Mouse (Mus musculus) ES-E14 (cell line): ENCODE data around the gene Gc. TPM values are rescaled to one million over a fixed set of nuclear protein-coding genes. Genes with fewer than 3 reads are reported as not detected.

ENCODE experiments used
- DNase-seq: peaks from one replicate; pipeline ENCODE4 v3.0.0-alpha.2; 2013; ENCODE audit warnings: low read depth, low spot score
- H3K27ac ChIP-seq: 2 replicates; pipeline ENCODE4 v1.5.1; 2012; ENCODE audit warnings: low read depth, mild to moderate bottlenecking, low read length, moderate library complexity, mixed read lengths; ENCODE audit not compliant: poor library complexity, insufficient read depth, severe bottlenecking
- H3K36me3 ChIP-seq: 2 replicates; pipeline ENCODE4 v1.6.1; 2012; ENCODE audit warnings: mild to moderate bottlenecking, low read length, moderate library complexity, mixed read lengths; ENCODE audit not compliant: control insufficient read depth, poor library complexity, insufficient read depth, severe bottlenecking
- H3K4me1 ChIP-seq, 2 experiments: fragments of 150-350 bp in 1 of 2; sonication (generic) in 1 of 2; 2 replicates each; pipeline ENCODE4 v1.6.1; 2012; ENCODE audit warnings: low read length in 2 of 2, mild to moderate bottlenecking in 1 of 2, mixed read lengths in 1 of 2; ENCODE audit not compliant: control insufficient read depth in 2 of 2, insufficient read depth in 2 of 2, poor library complexity in 1 of 2
- H3K4me3 ChIP-seq, 2 experiments: fragments of 150-350 bp in 1 of 2; sonication (generic) in 1 of 2; 2 replicates each; pipeline ENCODE4 v1.5.1; 2012; ENCODE audit warnings: low read length in 2 of 2, low read depth in 1 of 2, mild to moderate bottlenecking in 1 of 2, mixed read lengths in 1 of 2; ENCODE audit not compliant: insufficient read depth in 1 of 2, poor library complexity in 1 of 2, severe bottlenecking in 1 of 2
- H3K9ac ChIP-seq: 2 replicates; pipeline ENCODE4 v1.6.1; 2012; ENCODE audit warnings: low read depth, mild to moderate bottlenecking, low read length, mixed read lengths; ENCODE audit not compliant: poor library complexity, insufficient read depth, severe bottlenecking
- H3K9me3 ChIP-seq: fragments of 150-350 bp; sonication (generic); 2 replicates; pipeline ENCODE4 v1.6.1; 2012; ENCODE audit warnings: low read depth, mild to moderate bottlenecking, low read length; ENCODE audit not compliant: control insufficient read depth, insufficient read depth
- CHD2 ChIP-seq: IDR thresholded peaks from 2 replicates; pipeline ENCODE4 v1.6.1; 2014; ENCODE audit warnings: mild to moderate bottlenecking, low read depth, low read length, inconsistent platforms
- HCFC1 ChIP-seq: IDR thresholded peaks from 2 replicates; pipeline ENCODE4 v1.6.1; 2012; ENCODE audit warnings: low read length, inconsistent platforms, borderline replicate concordance; ENCODE audit not compliant: insufficient read depth
- MAFK ChIP-seq: IDR thresholded peaks from 2 replicates; pipeline ENCODE4 v1.6.1; 2014; ENCODE audit warnings: mild to moderate bottlenecking, low read depth, low read length, inconsistent platforms; ENCODE audit not compliant: insufficient read depth
- ZC3H11A ChIP-seq: IDR thresholded peaks from 2 replicates; pipeline ENCODE4 v1.6.1; 2012; ENCODE audit warnings: low read depth, mild to moderate bottlenecking, inconsistent platforms, low read length, borderline replicate concordance
- ZNF384 ChIP-seq: IDR thresholded peaks from 2 replicates; pipeline ENCODE4 v1.6.1; 2012; ENCODE audit warnings: low read depth, low read length, inconsistent platforms
- in situ Hi-C, 2 experiments: fragments of 600-800 bp; cut with MboI; formaldehyde crosslinking; loops; one replicate each; pipeline ENCODE4 v1.15.1; 2025; ENCODE audit warnings: low sequenced_read_pairs in 2 of 2, inconsistent platforms in 1 of 2; ENCODE audit not compliant: unreplicated experiment in 2 of 2
- total RNA-seq: library from RNA; depleted of rRNA; stranded (reverse); fragments of 300-350 nt; gene quantifications from 2 replicates; pipeline ENCODE4 v1.2.3, GENCODE M21; 2012

The Gc gene
- total RNA-seq, 1 experiment, result not detected

DNA sequence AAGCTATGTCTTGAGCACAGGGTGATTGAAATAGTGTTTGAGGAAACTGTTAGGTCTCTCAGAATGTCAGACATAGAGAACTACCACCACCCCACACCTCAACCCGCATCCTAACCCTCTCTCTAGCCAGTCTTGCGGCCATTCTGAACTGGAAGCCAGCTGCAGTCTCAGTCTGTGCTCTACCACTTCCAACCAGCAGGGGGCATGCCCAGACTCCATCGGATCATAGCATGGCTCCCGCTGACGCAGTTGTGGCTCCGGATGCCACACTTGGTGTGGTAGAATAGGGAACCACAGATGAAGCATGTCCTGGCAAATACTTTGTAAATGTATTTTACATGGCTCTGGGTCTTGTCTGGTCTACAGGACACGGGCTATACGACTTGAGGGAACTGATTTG lies 2.2 kb downstream of the Gc start:
- in situ Hi-C loops, result no loop called here
- Histone ChIP-seq H3K9ac (no peak overlapping the region), H3K4me3 (no peak overlapping the region), H3K9me3 (no peaks in the 10 kb centered on the region), H3K4me1 (no peaks in the 10 kb centered on the region), H3K27ac (no peak overlapping the region), H3K36me3 (no peaks in the 10 kb centered on the region)
- TF ChIP-seq ZC3H11A (peak; percentile 29; the same call in 1 of the 2 replicates), MAFK (no peak)
- peak; percentile 62 for DNase-seq

DNA sequence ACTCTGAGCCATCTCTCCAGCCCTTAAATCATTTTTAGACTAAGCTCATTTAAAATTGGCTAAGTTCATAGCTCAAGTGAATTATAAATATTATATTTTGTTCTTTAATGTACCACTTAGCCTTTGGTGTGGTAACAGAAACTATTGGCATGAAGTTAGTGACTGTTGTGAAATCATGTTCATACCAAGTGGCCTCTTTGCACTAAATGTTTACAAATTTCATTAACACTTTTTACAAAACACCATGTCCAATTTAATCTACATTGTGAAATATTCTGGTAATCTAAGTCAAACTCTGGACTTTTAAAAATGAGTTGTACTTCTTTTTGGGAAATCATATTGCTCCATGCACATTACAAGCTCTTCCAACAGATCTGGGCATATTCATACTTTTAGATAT lies 6.9 kb downstream of the Gc start:
- H3K9ac ChIP-seq, result no peak overlapping the region
- H3K4me1 ChIP-seq, result no peaks in the 10 kb centered on the region
- in situ Hi-C loops, result no loop called here
- no peak overlapping the region for H3K4me3 ChIP-seq
- H3K27ac ChIP-seq, result no peak overlapping the region
- no peak for DNase-seq
- no peaks in the 10 kb centered on the region for H3K9me3 ChIP-seq
- no peak for TF ChIP-seq MAFK
- TF ChIP-seq HCFC1, result no peak
- no peak for TF ChIP-seq ZNF384
- no peak for TF ChIP-seq CHD2
- TF ChIP-seq ZC3H11A, result no peak
- no peaks in the 10 kb centered on the region for H3K36me3 ChIP-seq

DNA sequence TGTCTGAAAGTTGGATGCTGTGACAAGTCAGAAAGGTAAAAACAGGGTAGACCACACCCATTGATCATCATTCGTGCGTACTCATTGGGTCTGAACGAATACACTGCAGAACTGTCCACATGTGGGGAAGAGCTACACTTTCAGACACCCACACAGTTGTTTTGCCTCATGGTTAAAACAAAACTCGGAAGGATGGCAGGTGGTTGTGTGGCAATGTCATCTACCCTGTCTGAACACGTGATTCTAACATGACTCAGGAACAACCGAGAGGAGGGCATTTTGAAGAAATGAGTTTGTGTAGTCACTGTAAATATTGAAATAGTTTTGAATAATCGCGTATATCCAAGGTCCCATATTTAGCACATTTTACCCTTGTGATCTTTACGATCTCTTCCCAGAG lies 8.4 kb downstream of the Gc start:
- no peak overlapping the region for H3K4me3 ChIP-seq
- in situ Hi-C loops, result loop anchor here in 1 of 2 experiments (10.0 kb wide), 1 partner anchor 225 kb away; no protein-coding TSS in a partner anchor
- no peak for DNase-seq
- TF ChIP-seq ZNF384 (no peak), MAFK (no peak), ZC3H11A (no peak), CHD2 (no peak), HCFC1 (no peak)
- H3K36me3 ChIP-seq, result no peaks in the 10 kb centered on the region
- H3K27ac ChIP-seq, result no peak overlapping the region
- no peak overlapping the region for H3K9ac ChIP-seq
- no peaks in the 10 kb centered on the region for H3K4me1 ChIP-seq
- no peaks in the 10 kb centered on the region for H3K9me3 ChIP-seq

DNA sequence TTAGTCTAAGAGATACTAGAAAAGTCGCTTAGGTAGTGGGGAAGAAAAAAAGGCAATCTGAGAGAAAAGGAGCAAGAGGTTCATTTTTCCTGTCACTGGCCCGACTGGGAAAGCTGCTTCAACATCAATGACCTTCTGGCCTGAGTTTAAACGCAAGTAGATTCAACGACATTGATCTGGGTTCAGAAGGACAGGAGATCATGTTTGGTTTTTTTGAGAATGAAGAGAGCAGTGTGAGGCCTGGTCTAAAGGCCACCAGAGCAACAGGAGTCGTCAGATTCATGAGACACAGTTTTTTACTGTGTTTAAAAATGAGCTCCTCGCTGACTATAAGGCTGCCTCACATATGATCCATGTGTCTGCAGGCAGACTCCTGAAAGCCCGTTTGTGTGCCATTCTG lies 9.7 kb downstream of the Gc start:
- Histone ChIP-seq H3K36me3 (no peaks in the 10 kb centered on the region), H3K4me3 (no peak overlapping the region), H3K27ac (no peak overlapping the region), H3K4me1 (no peaks in the 10 kb centered on the region; a peak in 1 of 4 replicates), H3K9ac (no peak overlapping the region), H3K9me3 (no peaks in the 10 kb centered on the region)
- in situ Hi-C loops, result loop anchor here in 1 of 2 experiments (10.0 kb wide), 1 partner anchor 227 kb away; no protein-coding TSS in a partner anchor
- no peak for DNase-seq
- TF ChIP-seq ZC3H11A, result no peak

DNA sequence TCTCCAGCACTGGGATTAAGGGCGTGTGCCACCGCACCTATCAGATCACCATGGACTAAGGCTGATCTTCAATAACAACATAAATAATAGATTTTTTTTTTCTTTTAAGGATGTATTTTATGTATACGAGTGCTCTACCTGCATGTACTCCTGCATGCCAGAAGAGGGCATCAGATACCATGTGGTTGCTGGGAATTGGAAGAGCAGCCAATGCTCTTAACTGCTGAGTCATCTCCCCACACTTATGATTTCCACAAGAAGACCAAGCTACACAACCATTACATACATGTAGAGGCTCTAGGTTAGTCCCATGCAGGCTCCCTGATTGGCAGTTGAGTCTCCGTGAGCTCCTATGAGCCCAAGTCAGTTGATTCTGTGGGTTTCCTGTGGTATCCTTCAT lies 13.3 kb downstream of the Gc start:
- no peak overlapping the region for H3K9ac ChIP-seq
- H3K36me3 ChIP-seq, result no peaks in the 10 kb centered on the region
- H3K4me1 ChIP-seq, result no peaks in the 10 kb centered on the region; a peak in 1 of 4 replicates
- no peak overlapping the region for H3K4me3 ChIP-seq
- in situ Hi-C loops, result loop anchor here in 1 of 2 experiments (10.0 kb wide), 1 partner anchor 230 kb away; no protein-coding TSS in a partner anchor
- DNase-seq, result no peak
- H3K9me3 ChIP-seq, result no peaks in the 10 kb centered on the region
- no peak for TF ChIP-seq HCFC1
- peak; percentile 87 for TF ChIP-seq MAFK
- H3K27ac ChIP-seq, result no peak overlapping the region
